Mouse (Mus musculus) induced T-regulatory cell, adult 2 months (primary cell): ENCODE data around the gene Thegl.

Experiments
- DNase-seq: peaks from one replicate; pipeline ENCODE4 v3.0.0-alpha.2; 2012; ENCODE audit warnings: low read depth

Thegl gene

GRCm38 (mm10) chr5:77094510-77095491 is 79.0 kb downstream of the Thegl start:
- peak; percentile 87 for DNase-seq

- DNase-seq, result peak; percentile 51
Observed at GRCm38 (mm10) chr5:77096194-77096593, 80.4 kb downstream of the Thegl start.

- no peak for DNase-seq
Observed at GRCm38 (mm10) chr5:77097686-77098085, 81.9 kb downstream of the Thegl start.

- DNase-seq, result no peak
Observed at GRCm38 (mm10) chr5:77098874-77099273, 83.1 kb downstream of the Thegl start.

GRCm38 (mm10) chr5:77099317-77099996 is 83.6 kb downstream of the Thegl start:
- no peak for DNase-seq

GRCm38 (mm10) chr5:77099997-77100380 is 84.2 kb downstream of the Thegl start:
- DNase-seq, result no peak

GRCm38 (mm10) chr5:77100691-77101090 is 84.9 kb downstream of the Thegl start:
- DNase-seq, result no peak

GRCm38 (mm10) chr5:77102522-77103365 is 86.9 kb downstream of the Thegl start:
- no peak for DNase-seq

GRCm38 (mm10) chr5:77107146-77107822 is 91.5 kb downstream of the Thegl start:
- DNase-seq, result no peak

GRCm38 (mm10) chr5:77108806-77109205 is 93.0 kb downstream of the Thegl start:
- no peak for DNase-seq

- no peak for DNase-seq
Observed at GRCm38 (mm10) chr5:77109814-77110213, 94.0 kb downstream of the Thegl start.
